Mouse (Mus musculus) right cerebral cortex, postnatal 14 days (tissue): ENCODE measurements at regions not wholly inside any gene's neighbourhood (a gene's known extent, or its start where the extent isn't known, plus 50 kb on each side); places are given as distances from the start of the nearest gene placed in this dataset.
"Not testable (repeated sequence)": the region's sequence is repeated elsewhere in the genome, so short reads cannot be mapped to it uniquely, and the experiment has no call there.

Source experiments
- DNase-seq: peaks from one replicate; pipeline ENCODE4 v3.0.0; 2022

DNA sequence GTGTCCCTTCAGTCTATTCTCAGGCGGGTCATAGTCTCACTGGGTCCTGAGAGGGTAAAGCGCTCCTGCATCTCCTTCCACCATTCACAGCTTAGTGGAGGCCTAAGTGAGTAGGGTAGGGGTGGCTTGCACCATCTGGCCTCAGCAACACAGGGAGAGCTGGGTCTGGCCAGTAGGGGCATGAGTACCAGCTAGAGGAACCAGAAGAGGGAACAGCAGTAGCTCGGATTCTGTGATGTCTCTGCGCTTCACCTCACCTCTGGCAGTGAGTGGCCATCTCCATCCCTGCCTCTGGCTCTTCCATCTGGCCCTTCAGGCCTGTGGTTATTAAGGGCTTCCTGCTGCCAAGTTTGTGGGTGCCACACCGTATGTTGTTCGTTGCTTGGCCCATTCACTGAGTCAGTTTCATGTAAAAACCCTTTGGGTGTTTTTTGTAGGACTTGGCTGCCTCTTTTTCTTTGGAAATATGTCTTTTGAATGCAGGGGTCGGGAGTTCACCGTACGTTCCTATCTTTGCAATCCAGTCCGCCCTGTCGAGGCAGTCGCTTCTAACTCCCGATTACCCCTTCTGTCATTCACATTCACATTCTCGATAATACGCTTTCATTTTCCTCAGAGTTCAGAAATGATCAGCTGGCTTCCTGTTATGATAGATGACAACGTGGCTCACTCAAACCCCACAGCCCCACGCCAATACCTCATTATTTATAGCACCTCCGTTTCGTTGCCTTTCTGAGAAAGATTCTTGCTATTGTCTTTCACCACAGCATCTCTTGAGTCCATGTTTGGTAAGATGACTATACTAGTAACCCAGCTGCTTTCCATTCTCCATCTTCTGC lies 99.4 kb upstream of the Mrps10 start:
- no peak for DNase-seq

DNA sequence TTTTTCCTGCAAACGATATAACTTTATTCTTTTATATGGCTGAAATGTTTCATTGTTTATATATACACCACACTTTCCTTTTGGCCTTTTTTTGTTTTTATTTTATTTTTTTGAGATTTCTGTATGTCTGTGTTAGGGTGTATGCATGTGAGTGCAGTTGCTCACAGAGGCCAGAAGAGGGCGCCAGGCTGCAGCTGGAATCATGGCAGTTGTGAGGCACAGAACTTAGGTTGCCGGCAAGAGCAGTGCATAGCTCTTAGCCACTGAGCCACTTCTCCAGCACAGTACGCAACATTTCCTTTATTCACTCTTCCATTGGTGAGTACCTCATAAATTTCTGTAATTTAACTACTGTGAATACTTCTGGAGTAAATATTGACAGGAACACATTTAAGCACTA lies 100.8 kb upstream of the Mrps10 start:
- DNase-seq: no peak

DNA sequence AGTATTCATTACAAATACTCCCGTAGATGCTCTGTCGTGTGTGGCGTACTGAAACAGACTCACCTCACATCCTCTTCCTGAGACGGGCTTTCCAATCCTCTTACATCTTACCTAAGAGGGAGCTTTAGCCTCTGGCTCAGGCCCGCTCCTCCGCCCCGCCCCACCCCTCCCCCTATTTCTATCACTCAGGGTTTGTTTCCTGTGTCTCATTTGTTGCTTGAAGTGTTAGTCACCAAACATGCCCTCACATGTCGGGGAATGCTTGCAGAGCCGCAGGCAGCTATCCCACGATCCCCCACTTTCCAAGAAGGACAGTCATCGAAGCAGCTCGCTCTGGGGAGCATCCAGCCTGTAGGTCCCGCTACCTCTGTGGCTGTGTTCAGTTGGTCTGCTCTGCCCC lies 101.6 kb upstream of the Mrps10 start:
- no peak for DNase-seq

DNA sequence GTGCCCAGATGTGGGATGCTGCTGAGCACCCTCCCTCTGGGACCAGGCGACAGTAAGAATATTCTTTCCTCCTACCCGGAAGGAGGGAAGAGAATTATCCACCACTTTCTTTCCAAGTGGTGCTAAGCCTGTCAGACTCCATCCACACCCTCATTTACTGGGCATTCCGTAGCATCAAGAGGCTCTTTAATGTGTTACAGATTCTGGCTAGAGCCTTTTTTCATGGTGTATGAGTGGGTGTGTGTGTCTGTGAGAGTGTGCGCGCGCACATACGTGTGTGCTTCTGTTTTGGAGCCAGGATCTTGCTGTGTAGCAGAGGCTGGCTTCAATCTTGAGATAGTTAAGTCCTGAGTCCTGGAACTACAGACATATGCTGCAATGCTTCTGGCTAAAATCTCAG lies 102.4 kb upstream of the Mrps10 start:
- no peak for DNase-seq

- DNase-seq: no peak
These were observed 105.7 kb upstream of the Mrps10 start for GRCm38 (mm10) chr17:47262986-47263385.

DNA sequence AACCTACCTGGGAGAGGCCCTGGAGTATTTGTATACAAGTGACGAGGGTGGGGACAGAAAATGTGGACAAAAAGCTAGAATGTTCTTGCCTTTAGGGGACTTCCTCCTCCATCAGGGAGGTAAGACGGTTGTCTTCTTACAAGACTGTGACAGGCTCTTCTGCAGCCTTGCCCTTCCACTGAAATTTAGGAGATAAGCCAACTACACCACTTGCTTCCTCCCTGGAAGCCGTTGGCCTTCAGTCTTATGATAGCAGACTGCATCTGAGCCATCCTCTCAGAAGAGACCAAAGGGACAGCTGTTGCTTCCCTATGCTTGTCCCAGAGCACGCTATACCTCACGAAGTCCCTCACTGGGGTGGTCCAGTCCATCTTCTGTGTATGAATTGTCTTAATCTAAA lies 106.5 kb upstream of the Mrps10 start:
- no peak for DNase-seq

GRCm38 (mm10) chr17:47260976-47261375 lies 107.7 kb upstream of the Mrps10 start:
- DNase-seq: no peak

- DNase-seq: no peak
These were observed 110.4 kb upstream of the Mrps10 start for GRCm38 (mm10) chr17:47258296-47258695.

- DNase-seq: no peak
These were observed 113.5 kb upstream of the Mrps10 start for GRCm38 (mm10) chr17:47255209-47255608.

DNA sequence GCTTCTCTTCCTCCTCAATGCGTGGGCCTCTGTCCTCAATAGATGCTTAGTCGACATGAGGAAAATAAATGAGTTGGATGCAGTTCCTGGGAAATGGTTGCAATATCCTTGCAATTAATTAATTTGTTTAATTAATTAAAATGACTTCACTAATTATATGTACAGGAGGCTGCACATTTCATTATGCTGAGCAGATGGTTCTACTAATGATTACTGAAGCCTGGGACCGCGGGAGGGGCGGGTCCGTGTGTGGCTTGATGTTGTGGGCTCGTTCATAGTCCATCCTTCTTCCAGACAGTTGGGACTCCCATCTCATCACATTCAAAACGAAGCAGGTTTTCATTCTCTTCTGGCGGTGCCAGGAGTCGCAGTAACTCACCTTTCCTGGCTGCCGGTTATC lies 114.7 kb upstream of the Mrps10 start:
- DNase-seq: no peak

- no peak for DNase-seq
These were observed 118.7 kb upstream of the Mrps10 start for GRCm38 (mm10) chr17:47250001-47250400.

- DNase-seq: no peak
These were observed 119.5 kb upstream of the Mrps10 start for GRCm38 (mm10) chr17:47249176-47249575.

DNA sequence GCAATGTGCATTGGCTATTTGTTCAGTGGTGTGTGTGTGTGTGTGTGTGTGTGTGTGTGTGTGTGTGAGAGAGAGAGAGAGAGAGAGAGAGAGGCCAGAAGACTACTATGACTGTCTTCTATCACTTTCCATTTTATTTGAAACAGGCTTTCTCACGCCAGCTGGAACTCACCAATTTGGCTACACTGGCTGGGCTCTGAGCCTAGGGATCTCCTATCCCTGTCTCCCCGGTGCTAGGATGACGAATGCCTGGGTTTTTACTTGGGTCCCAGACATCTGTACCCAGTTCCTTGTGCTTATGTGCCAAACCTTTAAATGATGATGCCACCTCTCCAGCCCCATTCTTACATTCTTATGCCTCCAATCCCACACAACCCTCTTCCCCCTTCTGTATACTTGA lies 120.6 kb upstream of the Mrps10 start:
- DNase-seq: no peak

GRCm38 (mm10) chr17:47247516-47247915 lies 121.2 kb upstream of the Mrps10 start:
- DNase-seq: no peak

DNA sequence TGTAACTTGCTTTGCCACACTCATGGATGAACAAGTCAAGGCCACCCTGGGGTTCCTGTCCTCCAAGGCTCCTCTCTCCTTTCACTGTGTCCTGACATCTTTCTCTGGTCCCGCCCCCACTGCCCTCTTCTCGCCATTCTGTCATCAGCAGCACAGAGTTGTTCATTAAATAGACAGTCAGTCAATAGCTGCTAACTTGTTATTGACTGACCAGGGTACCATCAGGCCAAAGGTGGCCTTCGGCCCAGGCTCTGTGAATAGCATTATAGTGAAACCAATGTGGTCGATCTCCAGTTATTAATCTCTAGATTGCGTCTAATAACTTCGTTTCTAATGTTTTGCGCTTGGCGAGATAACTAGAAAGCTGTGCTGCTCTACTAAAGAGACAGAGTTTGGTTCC lies 122.1 kb upstream of the Mrps10 start:
- no peak for DNase-seq

DNA sequence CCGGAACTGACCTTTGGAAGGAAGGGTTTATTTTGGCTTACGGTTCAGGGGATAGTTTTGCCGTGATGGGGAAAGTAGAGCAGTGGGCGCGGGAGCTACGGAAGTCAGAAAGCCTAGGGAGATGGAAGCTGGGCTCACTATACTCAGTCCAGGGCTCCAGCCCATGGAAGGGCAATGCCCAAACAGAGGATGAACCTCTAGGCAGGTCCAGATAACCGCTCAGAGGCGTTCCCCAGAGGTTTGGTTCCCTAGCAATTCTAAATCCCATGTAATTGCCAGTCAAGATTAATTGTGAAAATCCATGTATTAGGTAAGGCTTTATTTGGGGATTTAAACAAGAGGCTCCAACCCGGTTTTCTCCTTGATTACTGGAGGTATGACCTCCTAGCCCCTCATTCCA lies 123.1 kb upstream of the Mrps10 start:
- DNase-seq: no peak

DNA sequence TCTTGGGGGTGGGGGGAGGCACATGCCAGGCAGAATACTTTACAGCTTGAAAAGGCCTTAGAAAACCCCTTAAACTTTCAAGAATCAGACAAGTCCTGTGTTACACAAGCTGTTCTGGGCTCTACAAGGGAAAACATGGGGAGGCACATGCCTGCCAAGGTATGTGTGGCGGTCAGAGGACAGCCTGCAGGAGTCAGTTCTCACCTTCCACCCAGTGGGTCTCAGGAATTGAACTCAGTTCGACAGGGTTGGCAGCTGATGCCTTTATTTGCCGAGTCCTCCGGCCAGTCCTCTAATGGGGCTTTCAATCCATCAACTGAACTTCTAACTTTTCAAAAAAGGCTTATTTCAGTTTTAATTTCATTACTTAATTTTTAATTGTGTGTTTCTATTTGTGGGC lies 129.6 kb upstream of the Mrps10 start:
- no peak for DNase-seq

DNA sequence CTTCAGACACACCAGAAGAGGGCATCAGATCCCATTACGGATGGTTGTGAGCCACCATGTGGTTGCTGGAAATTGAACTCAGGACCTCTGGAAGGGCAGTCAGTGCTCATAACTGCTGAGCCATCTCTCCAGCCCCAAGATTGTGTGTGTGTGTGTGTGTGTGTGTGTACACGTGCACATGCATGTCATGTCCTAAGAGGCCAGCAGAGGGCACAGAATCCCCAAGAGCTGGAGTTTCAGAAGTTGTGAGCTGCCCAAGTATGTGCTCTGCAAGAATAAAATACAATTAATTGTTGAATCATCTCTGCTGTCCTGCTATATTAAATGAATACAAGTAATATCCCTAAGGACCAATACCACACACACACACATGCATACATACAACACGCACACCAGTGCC lies 130.8 kb upstream of the Mrps10 start:
- DNase-seq: not testable (repeated sequence)

DNA sequence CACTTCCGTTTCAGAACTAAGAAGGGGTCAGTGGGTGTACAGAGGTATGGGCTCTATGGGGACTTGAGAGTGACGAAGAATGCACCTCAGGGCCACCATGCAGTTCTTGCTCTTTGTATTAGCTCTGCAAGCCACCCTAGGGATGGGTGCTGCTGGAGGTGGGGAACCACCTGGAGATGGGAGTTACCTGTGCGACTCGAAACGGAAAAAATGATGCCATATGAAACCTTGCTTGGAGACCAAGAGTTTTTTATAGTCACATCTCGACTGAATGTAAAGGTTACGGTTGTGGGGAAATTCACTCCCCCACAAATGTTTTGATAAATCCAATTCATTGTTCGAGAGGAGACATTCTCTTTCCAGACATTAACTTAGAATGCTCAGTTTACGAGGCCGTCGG lies 134.3 kb upstream of the Mrps10 start:
- DNase-seq: no peak

DNA sequence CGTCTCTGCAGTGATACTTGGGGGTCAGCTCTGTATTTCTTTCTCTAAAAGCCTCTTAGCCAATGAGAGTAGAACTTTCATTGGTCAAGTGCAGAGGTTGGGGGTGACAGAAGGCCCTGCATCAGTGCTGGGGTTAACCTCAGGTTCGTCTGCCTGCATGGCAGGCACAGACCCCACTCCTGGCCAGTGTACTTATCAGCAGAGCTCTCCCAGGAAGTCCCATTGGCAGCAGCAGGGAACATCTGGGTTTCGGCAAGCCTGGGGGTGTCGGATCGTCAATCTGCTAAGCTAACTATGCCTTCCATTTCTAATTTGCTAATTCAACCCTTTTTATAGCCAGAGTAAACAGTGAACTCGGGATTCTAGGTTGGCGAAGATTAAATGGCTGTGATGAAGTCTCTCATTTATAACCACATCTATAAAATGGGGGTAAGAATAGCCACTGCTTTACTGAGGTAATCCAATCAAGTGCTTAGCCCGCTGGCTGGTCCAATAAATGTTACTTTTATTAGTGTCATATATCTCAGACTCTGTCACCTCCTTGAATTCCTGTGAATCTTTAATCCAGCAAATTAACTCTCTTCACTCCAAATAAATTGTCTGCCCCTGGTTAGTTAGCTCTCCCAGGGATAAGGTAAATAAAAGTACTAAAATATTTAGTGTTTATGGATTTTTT lies 135.5 kb upstream of the Mrps10 start:
- no peak for DNase-seq

GRCm38 (mm10) chr17:47230715-47231114 lies 138.0 kb upstream of the Mrps10 start:
- no peak for DNase-seq

DNA sequence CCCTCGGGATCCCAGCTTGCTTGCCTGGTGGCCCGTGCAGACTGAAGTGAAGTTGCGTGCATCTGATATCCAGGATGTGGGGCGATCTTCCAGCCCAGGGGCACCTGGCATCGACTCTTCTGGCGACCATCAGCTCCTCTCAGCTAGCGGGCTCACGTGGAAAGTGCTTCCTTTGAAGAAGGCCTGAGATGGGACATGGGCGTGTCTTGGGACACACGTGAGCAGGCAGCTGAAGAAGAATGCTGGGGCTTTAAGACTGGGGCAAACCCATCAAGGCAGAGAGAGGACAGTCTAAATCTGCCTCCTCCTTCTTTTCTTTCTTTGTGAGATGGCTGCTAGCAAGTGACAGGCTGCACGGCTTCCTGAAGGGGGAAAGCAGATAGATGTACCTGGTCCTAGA lies 142.3 kb upstream of the Mrps10 start:
- DNase-seq: no peak

- DNase-seq: peak; percentile 14
These were observed 143.1 kb upstream of the Mrps10 start for GRCm38 (mm10) chr17:47225306-47226269.
